Mouse (Mus musculus) layer of hippocampus, postnatal 10 days (tissue): ENCODE measurements around the gene Wdr54. TPM values are rescaled to one million over a fixed set of nuclear protein-coding genes. Genes with fewer than 3 reads are reported as not detected.
A peak's percentile ranks its signal among the peaks of the same experiment; 100 is the strongest.

Experiments used
- DNase-seq, 2 experiments: peaks; one replicate each; pipeline ENCODE4 v3.0.0; 2021; ENCODE audit warnings: low spot score in 2 of 2
- long read RNA-seq: library from polyadenylated mRNA; stranded (forward); transcript quantifications from one replicate; pipeline ENCODE4 v2.0.0, GENCODE M21; 2023
- total RNA-seq, 2 experiments: library from RNA; stranded (reverse); gene quantifications; 2 replicates each; pipeline ENCODE4 v1.2.3; 2021

The Wdr54 gene
- 10 to 100 TPM; 21.5 to 28.1 TPM for total RNA-seq
- long read RNA-seq, full-length matches to known transcripts = 1 of 30 reads
- long read RNA-seq, partial matches to known transcripts = 3 of 30 reads
- long read RNA-seq, other reads (novel, unspliced or antisense) = 26 of 30 reads

DNA sequence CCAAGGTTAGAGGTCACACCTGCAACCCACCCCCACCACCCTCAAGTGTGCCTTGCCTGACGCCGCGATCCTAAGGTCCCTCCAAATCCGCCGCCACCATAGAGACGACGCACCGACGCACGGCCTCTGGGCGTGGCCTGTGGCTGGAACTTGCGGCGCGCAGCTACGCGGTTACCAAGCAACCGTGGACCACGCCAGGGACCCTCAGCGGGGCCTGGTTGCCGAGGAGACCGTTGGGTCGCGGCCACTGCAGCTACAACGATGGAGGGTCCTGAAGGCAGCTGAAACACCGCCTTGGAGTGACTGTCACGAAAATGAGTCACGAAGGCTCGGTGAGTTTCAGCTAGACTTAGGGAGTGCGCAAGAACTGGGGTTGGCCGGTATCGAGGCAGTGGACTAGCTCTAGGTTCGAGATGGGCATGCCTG lies at the start of gene Wdr54, which contains the start of gene 1700003E16Rik:
Gene Wdr54 (minus strand): TSS at position 139 of the 426 bp plus-strand sequence.
Gene 1700003E16Rik (plus strand): TSS at position 146 of the 426 bp plus-strand sequence.
- peak; percentile 77 to 82 for DNase-seq

DNA sequence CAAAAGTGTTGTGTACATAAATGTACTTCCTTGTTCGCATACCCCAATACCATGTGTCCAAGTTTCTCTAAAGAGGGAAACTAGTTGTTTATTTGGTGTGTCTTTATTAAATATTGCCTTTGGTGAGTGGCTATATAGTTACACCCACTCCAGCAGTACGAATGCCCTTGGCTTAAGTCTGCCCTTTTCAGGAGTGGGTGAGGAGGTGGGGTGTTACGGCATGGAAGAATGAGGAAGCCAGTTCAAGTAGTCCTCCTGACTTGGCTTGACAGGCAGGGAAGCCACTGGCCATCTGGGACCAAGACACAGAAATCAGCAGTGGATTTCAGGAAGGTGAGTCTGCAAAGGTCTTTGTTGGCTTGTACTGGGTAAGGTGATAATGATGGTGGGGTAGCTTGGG lies 49.7 kb upstream of the Wdr54 start:
- no peak for DNase-seq

DNA sequence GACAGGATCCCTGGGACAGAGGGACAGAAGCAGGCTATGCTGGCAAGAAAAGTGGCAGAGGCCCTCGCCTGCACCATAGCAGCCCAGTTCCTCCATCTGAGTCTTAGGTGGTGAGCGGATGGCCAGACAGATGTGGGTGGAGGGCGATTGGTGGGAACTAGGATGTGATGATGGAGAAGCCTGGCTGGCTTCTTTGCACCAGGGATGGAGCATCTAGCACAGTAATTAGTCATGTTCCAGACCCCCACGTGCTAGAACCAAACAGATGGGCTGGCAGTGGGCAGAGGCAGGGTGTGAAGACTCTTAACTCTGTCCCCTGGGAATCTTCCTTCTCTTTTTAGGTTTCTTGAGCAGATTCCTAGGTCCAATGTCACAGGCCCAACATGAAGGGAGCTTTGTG lies 47.1 kb upstream of the Wdr54 start:
- no peak for DNase-seq

DNA sequence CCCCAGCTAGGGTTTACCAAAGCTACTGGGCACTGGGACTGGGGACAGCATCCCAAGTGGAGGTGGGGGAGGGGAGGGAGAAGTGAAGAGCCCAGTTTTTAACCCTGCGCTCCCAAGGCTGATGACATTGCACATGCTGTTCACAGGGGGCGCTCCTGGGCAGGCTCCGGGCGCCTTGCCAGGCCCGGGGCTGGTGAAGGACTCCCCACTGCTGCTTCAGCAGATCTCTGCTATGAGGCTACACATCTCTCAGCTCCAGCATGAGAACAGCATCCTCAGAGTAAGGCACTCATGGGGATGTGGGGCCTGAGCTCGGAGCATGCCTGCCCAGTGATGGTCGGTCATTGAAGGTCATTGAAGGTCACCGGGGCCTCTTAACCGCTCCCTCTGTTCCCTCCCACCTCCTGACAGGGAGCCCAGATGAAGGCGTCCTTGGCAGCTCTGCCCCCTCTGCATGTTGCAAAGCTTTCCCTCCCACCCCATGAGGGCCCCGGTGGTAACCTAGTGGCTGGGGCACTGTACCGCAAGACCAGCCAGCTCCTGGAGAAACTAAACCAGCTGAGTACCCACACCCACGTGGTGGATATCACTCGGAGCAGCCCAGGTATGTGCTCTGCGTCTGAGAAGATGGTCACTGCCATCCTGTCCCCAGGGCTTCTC lies 41.3 kb upstream of the Wdr54 start:
- peak; percentile 81 to 85 for DNase-seq

- no peak for DNase-seq
Observed at GRCm38 (mm10) chr6:83193571-83193970, 37.4 kb upstream of the Wdr54 start.

DNA sequence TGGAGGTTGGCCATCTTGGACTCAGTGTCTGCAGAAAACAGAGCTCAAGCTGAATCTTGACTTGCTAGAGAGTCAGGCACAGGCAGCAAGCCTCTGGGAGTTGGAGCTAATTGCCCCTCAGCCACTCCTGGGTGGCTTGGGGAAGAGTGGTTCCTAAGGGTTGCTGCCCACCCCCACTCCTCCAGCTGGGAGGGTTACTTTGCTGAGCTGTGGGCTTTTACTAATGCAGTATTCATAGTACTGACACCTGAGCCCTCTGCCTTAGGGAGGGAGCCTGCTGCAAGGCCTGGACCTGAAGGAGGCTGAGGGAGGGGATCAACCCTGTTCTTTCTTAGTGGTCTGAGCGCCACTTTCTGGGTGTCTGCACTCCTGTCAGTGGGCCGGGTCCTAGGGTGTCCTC lies 30.7 kb upstream of the Wdr54 start:
- no peak for DNase-seq

DNA sequence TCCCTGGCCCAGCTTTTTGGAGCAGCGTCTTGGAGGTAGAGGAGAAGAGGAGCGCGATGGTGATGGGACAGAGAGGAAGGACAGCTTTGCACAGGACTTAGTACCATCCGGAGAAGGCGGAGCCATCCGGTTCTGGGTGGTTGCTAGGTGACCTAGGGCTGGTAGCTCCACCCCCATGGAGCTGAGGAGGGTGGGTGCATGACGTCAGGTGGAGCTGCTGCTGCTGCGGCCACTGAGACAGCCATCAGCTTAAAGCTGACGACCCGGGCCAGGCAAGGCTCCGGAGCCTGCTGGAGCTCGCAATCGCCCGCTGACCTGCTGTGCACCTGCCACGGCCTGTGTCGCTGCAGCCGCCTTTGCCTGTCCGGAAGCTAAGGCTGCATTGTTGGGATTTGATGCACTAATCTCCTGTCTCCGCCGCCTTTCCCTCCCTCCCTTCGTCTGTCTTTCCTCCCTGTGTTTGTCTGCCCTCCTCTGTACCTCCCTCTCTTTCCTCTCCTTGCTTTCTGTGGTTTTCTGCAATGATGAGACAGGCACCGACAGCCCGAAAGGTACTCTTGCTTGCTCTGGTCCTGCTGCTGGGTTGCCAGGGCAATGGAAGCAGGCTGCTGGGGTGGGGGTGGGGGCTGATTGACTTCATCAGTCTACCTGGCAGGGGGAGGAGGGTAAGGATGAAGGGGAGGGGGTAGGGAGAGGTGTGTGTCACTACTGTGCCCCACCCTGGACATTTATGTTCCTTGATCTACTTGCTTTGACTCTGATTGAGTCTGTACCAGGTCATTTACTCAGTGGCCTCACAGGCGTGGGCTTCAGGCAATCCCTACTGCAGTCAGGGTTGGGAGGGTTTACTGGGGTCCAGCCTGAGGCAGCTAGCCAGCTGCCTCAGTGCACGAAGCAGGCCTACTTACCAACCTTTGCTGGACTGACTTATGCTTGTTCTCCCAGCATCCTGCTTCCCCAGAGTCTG lies 30.0 kb upstream of the Wdr54 start:
- DNase-seq = peak; percentile 82 to 84

DNA sequence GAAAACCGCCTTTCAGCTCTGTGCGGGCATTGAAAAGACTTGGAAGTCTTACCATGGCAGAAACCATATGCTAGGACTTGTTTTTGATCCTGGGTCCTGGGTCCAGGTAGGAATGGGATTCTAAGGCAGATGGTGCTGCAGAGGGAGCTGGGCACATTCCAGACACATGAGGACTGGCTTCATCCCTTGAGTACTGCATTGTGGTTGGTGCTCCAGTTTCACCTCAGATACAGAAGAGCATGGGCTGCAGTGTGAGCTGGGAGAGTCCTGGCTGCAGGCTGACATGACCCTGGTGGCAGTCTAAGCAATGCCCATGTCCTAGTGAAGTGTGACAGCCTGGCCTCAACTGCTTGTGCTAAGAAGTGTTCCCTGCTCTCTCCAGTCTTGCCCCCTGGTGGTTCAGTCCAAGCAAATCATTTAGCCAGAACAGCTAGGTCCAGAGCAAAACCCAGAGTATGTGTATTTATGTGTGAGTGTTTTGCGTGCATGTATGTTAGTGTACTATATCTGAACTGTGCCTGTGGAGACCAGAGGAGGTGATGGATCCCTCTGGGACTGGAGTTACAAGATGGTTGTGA lies 28.8 kb upstream of the Wdr54 start:
- DNase-seq = no peak

GRCm38 (mm10) chr6:83180605-83181004 lies 24.4 kb upstream of the Wdr54 start:
- DNase-seq = no peak

DNA sequence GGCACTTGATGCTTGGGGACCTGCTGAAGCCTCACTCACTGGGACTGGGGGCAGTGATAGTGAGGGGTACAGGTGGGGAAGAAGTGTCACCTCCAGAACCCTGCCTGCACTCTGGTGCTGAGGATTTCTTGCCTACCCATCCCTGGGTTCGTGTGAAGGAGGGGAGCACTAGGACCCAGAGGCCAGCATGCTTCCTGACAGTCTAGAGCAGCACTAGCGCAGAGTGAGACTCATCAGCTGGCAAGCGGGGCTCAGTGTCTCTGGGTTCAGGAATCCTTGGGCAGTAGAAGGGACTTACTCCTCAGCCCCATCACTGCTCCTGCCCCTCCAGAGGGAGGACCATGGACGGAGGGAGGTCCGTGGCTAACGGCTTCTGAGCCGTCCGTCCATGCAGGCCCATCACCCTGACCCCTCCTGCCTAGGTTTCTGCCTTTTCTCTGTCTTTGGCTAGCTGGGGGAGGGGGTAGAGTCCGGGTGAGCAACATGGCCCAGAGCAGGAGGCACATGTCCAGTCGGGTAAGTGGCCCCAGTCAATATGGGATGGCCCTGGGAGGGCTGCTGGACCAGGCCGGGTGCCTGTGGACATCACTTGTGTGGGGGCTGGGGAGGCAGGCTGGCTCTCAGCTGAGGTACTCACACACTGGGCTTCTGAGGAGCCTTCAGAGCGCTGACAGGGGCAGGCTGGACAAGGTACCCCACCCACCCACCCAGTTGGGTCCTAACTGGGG lies 23.4 kb upstream of the Wdr54 start:
- peak; percentile 57 to 66 for DNase-seq

DNA sequence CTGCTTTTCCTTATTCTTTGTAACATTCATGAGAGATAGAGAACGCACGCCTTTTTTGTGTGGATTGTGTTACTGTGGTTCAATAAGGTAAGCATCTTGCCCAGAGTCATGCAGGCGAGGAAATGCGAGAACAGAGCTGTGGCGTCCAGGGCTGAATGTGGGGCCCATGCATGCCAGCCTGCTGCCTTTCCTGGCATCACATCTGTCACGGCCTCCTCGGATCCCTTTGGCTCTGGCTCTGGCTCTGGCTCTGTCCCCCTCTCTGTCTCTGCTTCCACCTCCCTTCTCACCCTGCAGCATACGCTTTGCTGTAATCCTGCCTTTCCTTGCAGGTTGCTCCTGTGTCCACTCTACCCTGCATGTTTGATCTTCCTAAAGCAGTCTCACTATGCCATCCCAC lies 19.8 kb upstream of the Wdr54 start:
- no peak for DNase-seq

GRCm38 (mm10) chr6:83172240-83172920 lies 16.2 kb upstream of the Wdr54 start:
- peak in 1 of 2 experiments; percentile 53 for DNase-seq

DNA sequence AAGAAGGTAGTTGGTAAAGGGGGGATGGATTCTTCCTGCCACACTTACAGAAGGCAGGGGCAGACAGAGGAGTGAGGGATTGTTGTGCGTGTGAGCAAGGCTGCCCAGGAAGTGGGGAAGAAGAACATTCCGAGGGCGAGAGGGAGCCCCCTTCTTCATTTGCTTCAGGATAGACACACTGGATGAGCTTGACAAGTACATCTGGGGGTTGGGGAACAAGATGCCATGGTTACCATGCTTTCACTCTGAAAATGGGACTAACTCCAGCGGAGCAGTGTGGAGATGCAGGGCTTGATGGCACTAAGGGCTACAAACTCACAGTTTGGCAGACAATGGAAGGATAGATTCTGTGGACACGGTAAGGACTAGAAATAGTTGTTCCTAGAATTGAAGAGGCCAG lies 14.9 kb upstream of the Wdr54 start:
- no peak for DNase-seq

DNA sequence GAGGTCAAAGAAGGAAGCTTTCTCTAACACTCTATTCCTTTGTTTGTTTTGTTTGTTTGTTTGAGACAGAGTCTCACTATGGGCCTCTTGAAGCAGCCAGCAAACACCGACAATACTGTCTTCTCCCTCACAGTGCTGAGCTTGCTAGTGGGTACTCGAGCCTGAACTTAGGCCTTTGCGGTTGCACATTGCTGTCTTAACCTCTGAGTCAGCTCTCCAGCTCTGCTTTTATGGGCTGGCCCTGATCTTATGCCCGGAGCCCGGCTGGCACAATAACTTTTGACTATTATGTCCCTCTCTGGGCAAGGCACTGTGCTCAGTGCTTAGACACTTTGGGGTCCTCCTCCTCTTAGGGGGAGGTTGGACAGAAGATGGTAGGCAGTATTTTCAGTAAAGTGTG lies 13.7 kb upstream of the Wdr54 start:
- no peak for DNase-seq

DNA sequence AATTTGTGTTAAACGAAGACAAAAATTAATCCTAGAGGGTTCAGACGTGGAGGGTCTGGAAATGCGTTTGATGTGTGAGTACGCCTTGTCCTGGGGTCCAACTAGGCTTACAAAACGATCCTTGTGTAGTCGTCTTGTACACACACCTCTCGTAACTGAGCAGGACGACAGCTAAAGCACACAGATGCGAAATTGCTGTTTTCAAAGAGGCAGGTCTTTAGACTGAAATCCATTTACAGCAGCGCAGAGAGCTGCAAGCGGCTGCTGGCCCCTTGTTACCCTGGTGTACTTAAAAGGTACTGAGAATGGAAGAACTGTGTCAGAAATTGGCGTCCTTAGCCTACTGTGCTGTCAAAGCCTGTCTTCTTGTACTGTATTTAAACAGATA lies 10.0 kb upstream of the Wdr54 start:
- no peak for DNase-seq

GRCm38 (mm10) chr6:83165607-83166242 lies 9.5 kb upstream of the Wdr54 start, which contains the start of gene Dctn1:
Gene Dctn1 (plus strand): TSS chr6:83165920.
- DNase-seq = peak; percentile 93 to 95

- no peak for DNase-seq
Observed at GRCm38 (mm10) chr6:83165026-83165606, 8.9 kb upstream of the Wdr54 start.

GRCm38 (mm10) chr6:83162701-83163100 lies 6.5 kb upstream of the Wdr54 start:
- peak; percentile 70 to 77 for DNase-seq

- peak in 1 of 2 experiments; percentile 12 for DNase-seq
Observed at GRCm38 (mm10) chr6:83161921-83162641, 5.9 kb upstream of the Wdr54 start.
